Mouse (Mus musculus) liver, embryonic 12.5 days (tissue): ENCODE results near the gene Asphd1. TPM values are rescaled to one million over a fixed set of nuclear protein-coding genes. Genes with fewer than 3 reads are reported as not detected.

ENCODE experiments used
- ATAC-seq: fragments of 200-750 bp; cut with Nextera tagmentation; 2 replicates; pipeline ENCODE4 v1.8.0; 2017; ENCODE audit warnings: moderate number of reproducible peaks, mild to moderate bottlenecking, moderate library complexity
- H3K27ac ChIP-seq: fragments of 300-500 bp; sonication (generic); 2 replicates; pipeline ENCODE4 v1.5.1; 2016; ENCODE audit warnings: mild to moderate bottlenecking
- H3K27me3 ChIP-seq: fragments of 300-500 bp; sonication (generic); replicated peaks from 2 replicates; pipeline ENCODE4 v1.6.1; 2016; ENCODE audit warnings: mild to moderate bottlenecking, moderate library complexity
- H3K36me3 ChIP-seq: fragments of 300-500 bp; sonication (generic); 2 replicates; pipeline ENCODE4 v1.6.1; 2016; ENCODE audit warnings: mild to moderate bottlenecking, moderate library complexity
- H3K4me1 ChIP-seq: fragments of 300-500 bp; sonication (generic); 2 replicates; pipeline ENCODE4 v1.6.1; 2016
- H3K4me2 ChIP-seq: fragments of 300-500 bp; sonication (generic); 2 replicates; pipeline ENCODE4 v1.6.1; 2016; ENCODE audit warnings: mild to moderate bottlenecking, moderate library complexity
- H3K4me3 ChIP-seq: fragments of 300-500 bp; sonication (generic); 2 replicates; pipeline ENCODE4 v1.5.1; 2016; ENCODE audit warnings: mild to moderate bottlenecking, moderate library complexity
- H3K9ac ChIP-seq: fragments of 300-500 bp; sonication (generic); 2 replicates; pipeline ENCODE4 v1.6.1; 2016; ENCODE audit warnings: mild to moderate bottlenecking, moderate library complexity
- H3K9me3 ChIP-seq: fragments of 300-500 bp; sonication (generic); replicated peaks from 2 replicates; pipeline ENCODE4 v1.6.1; 2016; ENCODE audit warnings: mild to moderate bottlenecking, moderate library complexity
- WGBS: fragments of 180-500 bp; shearing (Covaris S2); methylation state at CpG from one replicate; pipeline ENCODE4 v1.1.7; 2016; ENCODE audit not compliant: insufficient replicate concordance; 5-methylcytosine and 5-hydroxymethylcytosine counted together
- polyA plus RNA-seq: library from polyadenylated mRNA; unstranded; fragments of >200 nt; fragmentation: Nextera tagmentation; extraction: Ambion mirVana; gene quantifications from 2 replicates; pipeline ENCODE4 v1.2.1, GENCODE M21; 2016

The Asphd1 gene
- polyA plus RNA-seq, 1 experiment from 2014 or later: not detected

DNA sequence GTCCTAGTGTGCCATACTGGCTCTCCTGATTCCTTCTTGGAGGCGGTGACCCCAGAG lies 26.3 kb upstream of the Asphd1 start, which contains the start of gene Cdipt:
Gene Cdipt (plus strand): TSS at position 22 of the 57 bp plus-strand sequence.
- Histone ChIP-seq H3K4me1 (peaks cover 35% of the 10 kb centered on the region), H3K9ac (peak within 1 kb of the TSS; percentile 95), H3K27me3 (no peaks in the 10 kb centered on the region), H3K9me3 (no peaks in the 10 kb centered on the region), H3K4me2 (peak within 1 kb of the TSS; percentile 87), H3K27ac (peak within 1 kb of the TSS; percentile 90), H3K36me3 (peaks cover 30% of the 10 kb centered on the region), H3K4me3 (peak within 1 kb of the TSS; percentile 90)
- WGBS: 10% methylated on average over 1 of the region's 1 CpGs
- no peak for ATAC-seq

- Histone ChIP-seq H3K4me2 (peak overlapping the region; percentile 87), H3K27me3 (no peaks in the 10 kb centered on the region), H3K9ac (peak overlapping the region; percentile 95; the same call in 1 of the 2 replicates), H3K9me3 (no peaks in the 10 kb centered on the region), H3K4me1 (peaks cover 35% of the 10 kb centered on the region), H3K4me3 (peak overlapping the region; percentile 90), H3K36me3 (peaks cover 29% of the 10 kb centered on the region), H3K27ac (peak overlapping the region; percentile 90; the same call in 1 of the 2 replicates)
- 3% methylated on average over 8 of the region's 8 CpGs for WGBS
- ATAC-seq: no peak
Observed at GRCm38 (mm10) chr7:126975493-126975892, 26.1 kb upstream of the Asphd1 start.

DNA sequence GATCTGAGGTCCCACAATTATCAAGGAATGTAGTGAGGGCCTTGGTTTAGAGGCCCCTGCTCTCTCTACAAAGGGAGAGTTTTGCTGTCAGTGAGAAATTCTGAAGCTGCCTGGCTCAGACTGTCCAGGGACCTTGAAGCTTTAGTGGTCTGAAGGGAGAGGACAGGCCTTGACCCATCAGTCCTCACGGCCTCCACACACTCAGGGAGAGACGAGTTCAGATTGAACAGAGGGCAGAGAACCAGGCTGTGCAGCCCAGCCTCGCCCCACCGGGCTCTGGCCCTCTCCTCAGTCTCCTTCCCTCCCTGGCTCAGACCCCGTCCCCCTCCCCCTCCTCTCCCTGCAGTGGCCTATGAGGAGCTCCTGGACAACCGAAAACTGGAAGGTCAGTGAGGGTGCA lies 18.0 kb upstream of the Asphd1 start:
- 0 out of 2 replicates have a peak, but pooled peaks have one; percentile 18 for ATAC-seq
- no peak overlapping the region for H3K9ac ChIP-seq
- H3K4me1 ChIP-seq: no peaks in the 10 kb centered on the region
- no peaks in the 10 kb centered on the region for H3K36me3 ChIP-seq
- H3K4me3 ChIP-seq: no peak overlapping the region
- peaks cover 24% of the 10 kb centered on the region for H3K27me3 ChIP-seq
- no peak overlapping the region for H3K4me2 ChIP-seq
- no peak overlapping the region for H3K27ac ChIP-seq
- WGBS: 67% methylated on average over 6 of the region's 6 CpGs
- no peaks in the 10 kb centered on the region for H3K9me3 ChIP-seq

DNA sequence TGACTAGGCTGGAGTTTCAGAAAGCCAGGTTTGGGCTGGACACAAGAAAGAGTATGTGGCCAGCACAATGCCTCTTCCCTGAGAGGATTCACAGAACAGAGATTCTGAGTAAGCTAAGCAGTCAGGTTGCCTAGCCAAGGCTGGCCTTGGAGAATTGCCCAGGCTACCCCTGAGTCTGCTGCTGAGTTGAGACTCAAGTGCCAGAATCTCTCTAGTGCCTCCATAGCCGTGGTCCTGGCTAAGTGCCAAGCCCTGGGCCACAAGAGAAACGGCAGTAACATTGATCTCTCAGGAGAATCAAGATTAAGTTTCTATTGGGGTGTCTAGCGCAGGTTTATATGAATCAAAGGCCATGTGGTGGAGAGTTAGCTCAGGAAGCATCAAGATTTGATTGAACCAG lies 16.2 kb upstream of the Asphd1 start:
- H3K27me3 ChIP-seq: peaks cover 35% of the 10 kb centered on the region
- no peak for ATAC-seq

GRCm38 (mm10) chr7:126963548-126964286 lies 14.3 kb upstream of the Asphd1 start:
- WGBS: 30% methylated on average over 19 of the region's 19 CpGs
- H3K4me3 ChIP-seq: no peak overlapping the region
- peaks cover 35% of the 10 kb centered on the region for H3K27me3 ChIP-seq
- H3K36me3 ChIP-seq: no peaks in the 10 kb centered on the region
- no peaks in the 10 kb centered on the region for H3K9me3 ChIP-seq
- H3K9ac ChIP-seq: no peak overlapping the region
- no peak overlapping the region for H3K4me2 ChIP-seq
- ATAC-seq: no peak
- H3K27ac ChIP-seq: no peak overlapping the region
- H3K4me1 ChIP-seq: no peaks in the 10 kb centered on the region

More for the DNA sequence above, 16.2 kb upstream of the Asphd1 start:
- Histone ChIP-seq H3K4me3 (no peak overlapping the region), H3K4me1 (no peaks in the 10 kb centered on the region), H3K4me2 (no peak overlapping the region), H3K36me3 (no peaks in the 10 kb centered on the region), H3K27ac (no peak overlapping the region), H3K9ac (no peak overlapping the region), H3K9me3 (no peaks in the 10 kb centered on the region)
- 58% methylated on average over 3 of the region's 3 CpGs for WGBS

DNA sequence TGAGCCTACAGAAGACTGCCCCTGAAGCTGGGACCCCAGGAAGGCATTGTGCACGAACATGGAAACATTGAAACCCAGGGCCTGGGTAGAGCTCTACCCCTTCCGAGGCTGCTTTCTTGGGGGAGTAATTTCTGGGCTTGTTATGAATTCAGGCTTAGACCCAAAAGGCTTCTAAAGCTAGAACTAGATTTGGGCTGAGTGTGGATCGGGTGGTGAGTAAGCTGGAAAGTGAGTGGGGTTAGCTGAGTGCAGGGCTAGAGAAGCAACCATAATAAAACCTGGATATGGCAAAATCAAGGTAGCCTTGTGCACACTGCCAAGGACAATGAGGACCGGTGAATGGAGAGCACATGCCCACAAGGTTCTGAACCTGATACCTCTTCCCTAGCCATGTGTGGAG lies 12.6 kb upstream of the Asphd1 start:
- ATAC-seq: no peak
- Histone ChIP-seq H3K9ac (no peak overlapping the region), H3K36me3 (no peaks in the 10 kb centered on the region), H3K9me3 (no peaks in the 10 kb centered on the region), H3K4me1 (no peaks in the 10 kb centered on the region), H3K4me2 (no peak overlapping the region), H3K4me3 (no peak overlapping the region), H3K27ac (no peak overlapping the region), H3K27me3 (peaks cover 35% of the 10 kb centered on the region)
- 65% methylated on average over 4 of the region's 4 CpGs for WGBS

GRCm38 (mm10) chr7:126961095-126961494 lies 11.7 kb upstream of the Asphd1 start:
- Histone ChIP-seq H3K4me3 (no peak overlapping the region), H3K27ac (no peak overlapping the region), H3K36me3 (no peaks in the 10 kb centered on the region), H3K4me1 (no peaks in the 10 kb centered on the region), H3K9ac (no peak overlapping the region), H3K9me3 (no peaks in the 10 kb centered on the region), H3K4me2 (no peak overlapping the region), H3K27me3 (peaks cover 35% of the 10 kb centered on the region)
- WGBS: 78% methylated on average over 5 of the region's 5 CpGs
- ATAC-seq: no peak

DNA sequence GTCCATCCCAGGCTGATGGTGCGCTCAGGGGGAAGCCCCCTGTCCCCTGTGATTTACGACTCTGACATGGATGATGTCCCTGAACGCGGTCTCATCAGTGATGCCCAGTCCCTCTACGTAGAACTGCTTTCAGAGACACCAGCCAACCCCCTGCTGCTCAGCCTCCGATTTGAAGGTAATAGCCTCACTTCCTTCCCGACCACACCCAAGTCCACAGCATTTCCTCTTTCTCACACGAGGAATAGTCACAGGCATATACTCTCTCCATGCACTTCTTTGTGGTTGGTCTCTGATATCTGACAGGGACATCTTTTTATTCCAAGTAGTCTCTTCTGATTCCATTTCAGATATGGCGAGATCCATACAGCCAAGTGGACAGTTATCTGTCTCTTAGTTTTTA lies 10.4 kb upstream of the Asphd1 start:
- no peaks in the 10 kb centered on the region for H3K36me3 ChIP-seq
- no peak overlapping the region for H3K4me2 ChIP-seq
- H3K9me3 ChIP-seq: no peaks in the 10 kb centered on the region
- H3K9ac ChIP-seq: no peak overlapping the region
- WGBS: 46% methylated on average over 9 of the region's 9 CpGs
- peaks cover 31% of the 10 kb centered on the region for H3K27me3 ChIP-seq
- H3K27ac ChIP-seq: no peak overlapping the region
- H3K4me1 ChIP-seq: no peaks in the 10 kb centered on the region
- no peak overlapping the region for H3K4me3 ChIP-seq
- no peak for ATAC-seq

DNA sequence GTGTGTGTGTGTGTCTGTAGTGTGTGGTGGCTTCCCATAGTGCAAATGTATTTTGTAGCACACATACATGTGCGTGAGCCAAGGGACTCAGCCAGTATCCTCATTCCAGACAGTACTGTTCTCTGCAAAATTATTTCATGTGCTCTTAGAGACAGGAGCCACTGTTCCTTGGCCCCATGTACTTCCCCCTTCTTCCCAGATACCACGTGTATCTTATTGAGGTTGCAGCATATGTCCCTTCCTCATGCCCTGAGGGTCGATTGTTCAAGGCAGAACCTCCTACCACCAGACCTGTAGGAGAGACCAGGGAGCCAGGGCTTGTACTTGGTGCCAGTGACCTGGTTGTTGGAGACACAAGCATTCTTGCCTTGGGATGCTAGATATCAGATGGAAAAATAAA lies 5.7 kb upstream of the Asphd1 start:
- Histone ChIP-seq H3K9ac (no peak overlapping the region), H3K4me1 (peaks cover 12% of the 10 kb centered on the region), H3K27ac (no peak overlapping the region), H3K4me2 (no peak overlapping the region), H3K36me3 (no peaks in the 10 kb centered on the region), H3K9me3 (no peaks in the 10 kb centered on the region), H3K27me3 (peaks cover 38% of the 10 kb centered on the region), H3K4me3 (no peak overlapping the region)
- ATAC-seq: no peak
- 30% methylated on average over 3 of the region's 3 CpGs for WGBS

- 2% methylated on average over 8 of the region's 8 CpGs for WGBS
- no peak overlapping the region for H3K4me3 ChIP-seq
- no peak overlapping the region for H3K9ac ChIP-seq
- H3K27me3 ChIP-seq: peaks cover 60% of the 10 kb centered on the region
- no peak for ATAC-seq
- H3K36me3 ChIP-seq: no peaks in the 10 kb centered on the region
- H3K27ac ChIP-seq: no peak overlapping the region
- peaks cover 23% of the 10 kb centered on the region for H3K4me1 ChIP-seq
- H3K9me3 ChIP-seq: no peaks in the 10 kb centered on the region
- H3K4me2 ChIP-seq: no peak overlapping the region
Observed at GRCm38 (mm10) chr7:126952646-126953045, 3.3 kb upstream of the Asphd1 start.

GRCm38 (mm10) chr7:126951741-126952140 lies 2.4 kb upstream of the Asphd1 start:
- Histone ChIP-seq H3K4me2 (no peak overlapping the region), H3K4me1 (peaks cover 23% of the 10 kb centered on the region), H3K27ac (no peak overlapping the region), H3K9ac (no peak overlapping the region), H3K36me3 (no peaks in the 10 kb centered on the region), H3K27me3 (peaks cover 60% of the 10 kb centered on the region), H3K4me3 (no peak overlapping the region), H3K9me3 (no peaks in the 10 kb centered on the region)
- 18% methylated on average over 4 of the region's 4 CpGs for WGBS
- ATAC-seq: no peak

GRCm38 (mm10) chr7:126950647-126951615 lies 1.5 kb upstream of the Asphd1 start:
- Histone ChIP-seq H3K9ac (no peak overlapping the region), H3K4me3 (no peak overlapping the region; the same call in 1 of the 2 replicates), H3K27me3 (peaks cover 60% of the 10 kb centered on the region), H3K4me1 (peaks cover 23% of the 10 kb centered on the region), H3K9me3 (no peaks in the 10 kb centered on the region), H3K27ac (no peak overlapping the region), H3K4me2 (peak overlapping the region; percentile 85), H3K36me3 (no peaks in the 10 kb centered on the region)
- WGBS: 10% methylated on average over 26 of the region's 26 CpGs
- ATAC-seq: no peak
